Mouse (Mus musculus): ENCODE data around the gene Phc3. TPM values are rescaled to one million over a fixed set of nuclear protein-coding genes. Genes with fewer than 3 reads are reported as not detected.

Gene Phc3
- total RNA-seq, 2 experiments from 2014 or later: 14.1 to 33.7 TPM

DNA sequence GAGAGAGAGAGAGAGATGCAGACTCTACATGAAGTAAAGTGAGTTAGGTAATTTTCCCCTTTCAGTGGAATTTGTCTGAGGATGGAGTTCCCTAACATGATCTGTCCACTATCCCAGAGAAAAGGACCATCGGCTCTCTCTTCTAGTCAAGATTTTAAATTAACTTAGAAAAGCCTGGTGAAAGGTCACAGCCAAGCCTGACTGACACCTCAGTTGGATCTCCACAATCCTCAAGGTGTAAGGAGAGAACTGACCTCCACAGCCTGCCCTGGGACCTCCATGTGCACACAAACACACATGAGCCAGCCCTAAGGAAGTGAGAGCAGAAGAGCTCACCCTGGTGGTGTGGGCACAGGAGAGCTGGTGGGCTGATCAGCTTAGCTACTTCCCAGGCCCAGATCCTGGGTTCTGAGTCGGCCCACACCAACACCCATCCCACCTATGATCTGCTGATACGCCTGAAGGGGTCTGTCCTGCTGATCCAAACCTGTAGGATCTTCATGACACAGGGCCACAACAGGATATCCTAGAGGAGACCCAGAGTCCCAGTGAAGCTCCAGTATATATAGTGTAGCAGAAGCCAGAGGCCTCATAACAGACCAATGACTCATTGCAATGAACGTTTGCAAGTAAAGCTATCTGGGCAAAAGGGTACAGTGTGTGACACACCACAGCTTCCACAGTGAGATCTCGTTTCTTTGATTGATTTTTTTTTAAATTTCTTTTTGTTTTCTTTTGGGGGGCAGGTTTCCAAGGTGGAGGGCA lies 12.6 kb upstream of the Phc3 start:
- peak; percentile 37 for ATAC-seq (replicated peaks; ENCODE audit: poor library complexity, severe bottlenecking)

GRCm38 (mm10) chr3:30976991-30977603 lies 7.9 kb upstream of the Phc3 start:
- peak; percentile 18; the same call in 1 of the 2 replicates for ATAC-seq (replicated peaks; ENCODE audit: poor library complexity, severe bottlenecking)

DNA sequence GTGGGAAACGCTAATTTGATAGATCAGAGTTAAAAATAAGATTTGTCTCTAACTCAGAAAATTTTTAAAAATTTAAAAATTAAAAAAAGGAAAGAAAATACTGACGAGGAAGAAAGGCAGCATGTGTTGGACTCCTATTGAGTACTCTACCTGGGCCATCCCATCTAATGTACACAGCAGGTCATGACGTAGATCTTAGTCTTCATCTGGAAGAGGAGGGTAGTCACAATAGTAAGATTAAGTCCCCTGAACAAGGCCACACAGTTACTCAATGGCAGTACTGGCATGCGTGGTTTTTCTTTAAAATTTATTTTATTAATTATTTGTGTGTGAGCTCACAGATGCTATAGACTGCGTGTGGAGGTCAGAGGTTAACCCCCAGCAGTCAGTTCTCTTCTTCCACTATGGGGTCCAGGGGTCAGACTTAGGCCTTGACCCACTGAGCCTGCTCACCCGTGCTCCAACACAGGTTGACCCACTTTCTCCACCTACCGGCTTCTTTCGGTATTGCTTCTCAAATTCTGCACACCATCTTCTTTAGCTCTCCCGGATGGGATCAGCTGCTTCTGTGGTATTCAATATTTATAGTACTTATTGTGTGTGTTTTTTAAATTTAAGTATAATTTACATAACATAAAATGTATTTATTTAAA lies 6.0 kb upstream of the Phc3 start:
- peak; percentile 98 for ATAC-seq (replicated peaks; ENCODE audit: poor library complexity, severe bottlenecking)

GRCm38 (mm10) chr3:30968531-30969092 lies 603 bp downstream of the Phc3 start:
- peak; percentile 44 for ATAC-seq (replicated peaks; ENCODE audit: poor library complexity, severe bottlenecking)

GRCm38 (mm10) chr3:30965644-30966043 lies 3.6 kb downstream of the Phc3 start:
- no peak for ATAC-seq (replicated peaks; ENCODE audit: poor library complexity, severe bottlenecking)

DNA sequence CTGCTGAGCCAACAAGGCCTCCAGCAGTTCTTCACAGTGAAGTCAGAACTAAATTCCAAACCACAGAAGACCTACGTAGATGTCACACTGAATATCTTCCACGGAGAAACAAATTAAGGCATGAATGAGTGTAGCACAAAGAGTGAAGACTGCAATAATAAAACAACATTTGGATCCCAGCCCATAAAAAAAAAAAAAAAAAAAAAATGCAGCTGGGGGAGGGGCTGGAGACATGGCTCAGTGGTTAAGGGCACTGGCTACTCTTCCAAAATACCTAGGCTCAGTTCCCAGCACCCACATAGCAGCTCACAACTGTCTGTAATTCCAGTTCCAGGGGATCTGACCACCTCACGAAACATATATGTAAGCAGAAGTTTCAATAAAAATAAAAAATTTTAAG lies 5.0 kb downstream of the Phc3 start:
- no peak for ATAC-seq (replicated peaks; ENCODE audit: poor library complexity, severe bottlenecking)

GRCm38 (mm10) chr3:30963100-30963499 lies 6.1 kb downstream of the Phc3 start:
- no peak for ATAC-seq (replicated peaks; ENCODE audit: poor library complexity, severe bottlenecking)

GRCm38 (mm10) chr3:30959868-30960831 lies 9.1 kb downstream of the Phc3 start:
- no peak for ATAC-seq (replicated peaks; ENCODE audit: poor library complexity, severe bottlenecking)

DNA sequence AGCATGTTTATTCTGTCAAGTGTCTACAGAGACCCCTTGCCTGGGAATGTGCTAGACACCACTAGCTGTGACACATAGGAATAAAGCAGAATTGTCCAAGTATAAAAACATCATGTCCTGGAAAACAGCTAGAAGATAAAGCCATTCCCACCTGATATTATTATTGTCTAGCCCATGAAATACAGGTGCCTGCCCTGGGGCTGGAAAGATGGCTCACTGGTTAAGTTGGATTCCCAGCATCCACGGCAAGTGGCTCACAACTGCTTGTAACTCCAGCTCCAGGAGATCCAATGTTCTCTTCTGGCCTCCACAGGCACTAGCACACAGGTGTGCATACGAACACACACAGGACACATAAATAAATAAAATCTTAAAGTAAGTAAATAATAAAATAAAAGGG lies 10.5 kb downstream of the Phc3 start:
- no peak for ATAC-seq (replicated peaks; ENCODE audit: poor library complexity, severe bottlenecking)

DNA sequence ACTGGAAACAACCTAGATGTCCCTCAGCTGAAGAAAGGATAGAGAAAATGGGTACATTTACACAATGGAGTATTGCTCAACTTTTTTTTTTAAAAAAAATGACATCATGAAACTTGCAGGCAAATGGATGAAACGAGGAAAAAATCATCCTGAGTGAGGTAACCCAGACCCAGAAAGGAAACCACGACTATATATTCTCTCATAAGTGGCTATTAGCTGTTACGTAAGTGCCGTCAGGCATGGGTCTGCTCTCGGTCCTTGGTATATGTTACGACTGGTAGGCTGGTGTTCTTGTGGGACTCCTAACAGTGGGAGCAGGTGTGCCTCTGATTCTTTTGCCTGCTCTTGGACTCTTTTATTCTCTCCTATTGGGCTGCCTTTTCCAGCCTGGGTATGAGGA lies 12.9 kb downstream of the Phc3 start:
- peak; percentile 96 for ATAC-seq (replicated peaks; ENCODE audit: poor library complexity, severe bottlenecking)

DNA sequence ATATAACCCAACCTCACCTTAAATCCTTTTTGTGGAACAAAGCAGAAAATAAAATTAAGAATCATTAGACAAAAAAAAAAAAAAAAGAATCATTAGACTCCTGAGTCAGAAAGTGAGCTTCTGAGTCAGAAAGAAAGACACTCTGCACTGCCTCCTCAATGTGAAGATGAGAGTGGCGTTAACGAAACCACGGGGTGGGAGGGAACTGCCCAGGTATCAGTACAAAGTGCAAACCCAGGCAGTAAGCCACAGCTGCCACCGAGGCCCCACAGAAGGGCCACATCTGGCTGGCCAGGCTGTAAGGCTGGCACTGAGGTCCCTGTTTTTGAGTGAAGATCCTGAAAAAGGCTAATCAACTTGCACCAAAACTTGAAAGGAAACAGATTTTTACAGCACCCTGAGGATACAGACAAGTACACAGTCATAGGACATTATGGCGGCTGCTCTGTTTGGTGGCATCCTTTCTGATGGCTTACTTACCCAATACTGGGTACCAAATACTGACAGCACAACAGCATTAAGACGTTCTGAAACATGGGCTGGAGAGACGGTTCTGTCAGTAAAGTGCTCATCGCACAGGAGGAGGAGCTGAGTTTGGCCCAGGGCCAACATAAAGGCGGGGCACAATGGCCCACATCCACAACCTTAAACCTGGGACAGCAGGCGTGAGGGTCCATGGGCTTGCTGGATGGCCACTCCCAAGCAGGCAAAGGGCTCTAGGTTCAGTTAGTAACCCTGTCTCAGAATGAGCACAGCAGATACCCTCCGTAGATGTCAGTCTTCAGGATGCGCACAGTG lies 16.7 kb downstream of the Phc3 start:
- ATAC-seq (replicated peaks; ENCODE audit: poor library complexity, severe bottlenecking): no peak

- ATAC-seq (replicated peaks; ENCODE audit: poor library complexity, severe bottlenecking): no peak
Measured at GRCm38 (mm10) chr3:30951652-30952051, 17.6 kb downstream of the Phc3 start.

DNA sequence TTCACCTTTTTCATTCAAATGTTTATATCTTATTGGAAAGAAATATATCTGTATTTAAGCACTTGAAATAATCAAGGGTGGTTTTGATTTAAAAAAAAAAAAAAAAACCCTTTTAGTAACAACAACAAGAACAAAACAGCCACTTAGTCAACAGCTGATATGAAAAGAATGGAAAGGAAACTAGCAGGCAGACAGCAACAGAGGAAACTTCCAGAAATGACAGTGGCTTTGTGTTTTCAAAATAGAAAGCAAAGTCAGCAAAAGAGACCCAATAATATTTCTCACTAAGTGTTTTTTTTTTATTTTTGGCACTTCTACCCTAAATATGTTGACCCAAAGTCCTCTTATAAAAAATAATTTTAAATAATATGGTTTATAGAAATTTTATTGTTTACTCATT lies 34.8 kb downstream of the Phc3 start:
- no peak for ATAC-seq (replicated peaks; ENCODE audit: poor library complexity, severe bottlenecking)

DNA sequence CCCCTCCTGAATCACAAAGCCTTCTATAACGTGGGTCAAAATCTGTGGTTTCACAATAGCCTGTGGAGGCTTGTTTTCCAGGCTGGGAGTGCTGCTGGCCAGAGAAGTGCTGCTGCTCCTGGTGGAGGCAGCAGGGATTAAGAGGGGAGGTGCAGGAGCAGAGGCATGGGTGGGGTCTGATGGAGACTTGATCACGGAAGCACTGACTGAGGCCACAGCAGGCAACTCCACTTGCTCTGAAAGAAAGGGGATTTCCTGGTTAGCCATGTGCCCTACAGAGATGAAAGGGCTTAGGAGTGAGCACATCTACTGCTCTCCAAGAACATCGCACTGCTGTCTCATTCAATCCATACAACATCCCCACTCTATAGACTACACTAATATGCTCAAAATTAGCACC lies 39.4 kb downstream of the Phc3 start:
- no peak for ATAC-seq (replicated peaks; ENCODE audit: poor library complexity, severe bottlenecking)

DNA sequence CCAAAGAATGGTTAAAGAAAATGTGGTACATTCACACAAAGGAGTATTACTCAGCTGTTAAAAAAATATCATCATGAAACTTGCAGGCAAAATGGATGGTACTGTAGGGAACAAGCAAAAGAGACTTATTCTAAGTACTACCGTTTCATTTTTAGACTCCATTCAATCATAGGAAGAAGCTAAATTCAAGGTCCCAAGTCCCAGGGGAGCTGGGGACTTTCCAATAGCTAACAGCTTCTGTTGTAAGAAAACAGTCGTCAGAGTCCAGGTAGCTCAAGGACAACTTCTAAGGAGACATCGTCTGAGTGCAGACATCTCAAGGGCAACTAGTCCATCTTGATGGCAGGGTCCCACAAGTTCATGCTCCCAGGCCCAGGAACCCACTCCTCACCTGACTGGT lies 41.6 kb downstream of the Phc3 start:
- no peak for ATAC-seq (replicated peaks; ENCODE audit: poor library complexity, severe bottlenecking)

- peak; percentile 61 for ATAC-seq (replicated peaks; ENCODE audit: poor library complexity, severe bottlenecking)
Measured at GRCm38 (mm10) chr3:30917160-30917559, 52.1 kb downstream of the Phc3 start.

GRCm38 (mm10) chr3:30904658-30905057 lies 64.6 kb downstream of the Phc3 start:
- ATAC-seq (replicated peaks; ENCODE audit: poor library complexity, severe bottlenecking): peak; percentile 54

DNA sequence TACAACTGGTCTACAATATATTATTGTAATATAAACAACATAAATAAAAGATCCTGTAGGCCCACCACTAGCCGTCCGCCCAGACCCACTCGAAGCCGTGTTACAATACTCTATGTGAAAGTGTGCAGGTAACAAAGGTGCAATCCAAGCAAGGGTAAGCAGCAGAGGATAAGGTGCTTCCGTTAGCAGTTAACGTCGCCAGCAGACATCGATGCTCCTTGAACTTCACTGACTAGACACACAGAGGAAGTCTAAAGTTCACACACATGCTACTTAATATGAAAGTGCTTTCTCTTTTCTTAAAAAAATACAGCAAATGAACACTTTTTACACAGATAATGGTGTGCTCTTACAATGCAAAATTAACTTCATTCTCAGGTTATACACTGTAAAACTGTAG lies 69.8 kb downstream of the Phc3 start:
- no peak for ATAC-seq (replicated peaks; ENCODE audit: poor library complexity, severe bottlenecking)

DNA sequence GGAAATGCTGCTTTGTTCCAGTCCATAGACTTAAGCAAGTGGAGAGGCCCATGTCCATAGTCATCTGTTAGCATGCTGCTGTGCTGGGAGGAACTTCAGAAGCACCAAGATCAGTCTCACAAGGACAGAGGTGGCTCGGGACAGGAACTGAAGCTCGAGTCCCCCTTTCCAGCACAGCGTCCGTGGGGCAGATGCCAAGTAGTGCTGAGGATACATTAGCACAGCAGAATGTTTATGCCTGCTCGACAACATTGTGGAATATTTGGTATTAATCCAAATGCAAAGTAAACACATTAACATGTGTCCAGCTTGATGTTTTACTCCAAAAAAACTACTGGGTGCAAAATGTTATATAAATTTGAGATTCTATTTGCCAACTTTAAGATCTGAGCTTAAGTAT lies 72.5 kb downstream of the Phc3 start:
- ATAC-seq (replicated peaks; ENCODE audit: poor library complexity, severe bottlenecking): 0 out of 2 replicates have a peak, but pooled peaks have one; percentile 5
